Mouse (Mus musculus): ENCODE measurements around the gene Rad23b.
"Not testable (repeated sequence)": the region's sequence is repeated elsewhere in the genome, so short reads cannot be mapped to it uniquely, and the experiment has no call there.

Rad23b gene

GRCm38 (mm10) chr4:55354038-55354437 lies 4.2 kb downstream of the Rad23b start:
- DNase-seq (ENCODE audit: low spot score in 2 of 2), result no peak

- no peak for DNase-seq (ENCODE audit: low spot score in 2 of 2)
Measured at GRCm38 (mm10) chr4:55355845-55356244, 6.0 kb downstream of the Rad23b start.

- DNase-seq (ENCODE audit: low spot score in 2 of 2), result no peak
Measured at GRCm38 (mm10) chr4:55356726-55357125, 6.9 kb downstream of the Rad23b start.

- no peak for DNase-seq (ENCODE audit: low spot score in 2 of 2)
Measured at GRCm38 (mm10) chr4:55363866-55364265, 14.0 kb downstream of the Rad23b start.

GRCm38 (mm10) chr4:55364374-55364773 lies 14.5 kb downstream of the Rad23b start:
- DNase-seq (ENCODE audit: low spot score in 2 of 2), result peak; percentile 52 to 76

GRCm38 (mm10) chr4:55366014-55366413 lies 16.2 kb downstream of the Rad23b start:
- no peak for DNase-seq (ENCODE audit: low spot score in 2 of 2)

GRCm38 (mm10) chr4:55370127-55370526 lies 20.3 kb downstream of the Rad23b start:
- no peak for DNase-seq (ENCODE audit: low spot score in 2 of 2)

- no peak for DNase-seq (ENCODE audit: low spot score in 2 of 2)
Measured at GRCm38 (mm10) chr4:55371355-55371754, 21.5 kb downstream of the Rad23b start.

- no peak for DNase-seq (ENCODE audit: low spot score in 2 of 2)
Measured at GRCm38 (mm10) chr4:55382350-55382749, 32.5 kb downstream of the Rad23b start.

- no peak for DNase-seq (ENCODE audit: low spot score in 2 of 2)
Measured at GRCm38 (mm10) chr4:55386768-55387167, 36.9 kb downstream of the Rad23b start.

GRCm38 (mm10) chr4:55391480-55391879 lies 41.6 kb downstream of the Rad23b start:
- DNase-seq (ENCODE audit: low spot score in 2 of 2), result no peak

- DNase-seq (ENCODE audit: low spot score in 2 of 2), result no peak
Measured at GRCm38 (mm10) chr4:55392445-55392844, 42.6 kb downstream of the Rad23b start.

GRCm38 (mm10) chr4:55397911-55398762 lies 48.3 kb downstream of the Rad23b start:
- peak; percentile 15 to 67 for DNase-seq (ENCODE audit: low spot score in 2 of 2)

- no peak for DNase-seq (ENCODE audit: low spot score in 2 of 2)
Measured at GRCm38 (mm10) chr4:55398901-55399300, 49.1 kb downstream of the Rad23b start.

- DNase-seq (ENCODE audit: low spot score in 2 of 2), result no peak
Measured at GRCm38 (mm10) chr4:55405329-55405728, 55.5 kb downstream of the Rad23b start.

GRCm38 (mm10) chr4:55406558-55406957 lies 56.7 kb downstream of the Rad23b start:
- DNase-seq (ENCODE audit: low spot score in 2 of 2), result no peak

- DNase-seq (ENCODE audit: low spot score in 2 of 2), result no peak
Measured at GRCm38 (mm10) chr4:55408081-55408480, 58.2 kb downstream of the Rad23b start.

GRCm38 (mm10) chr4:55409025-55409424 lies 59.2 kb downstream of the Rad23b start:
- peak in 1 of 2 experiments; percentile 63 for DNase-seq (ENCODE audit: low spot score in 2 of 2)

GRCm38 (mm10) chr4:55409578-55410224 lies 59.9 kb downstream of the Rad23b start:
- DNase-seq (ENCODE audit: low spot score in 2 of 2), result not testable (repeated sequence)

GRCm38 (mm10) chr4:55415864-55416263 lies 66.0 kb downstream of the Rad23b start:
- DNase-seq (ENCODE audit: low spot score in 2 of 2), result no peak

GRCm38 (mm10) chr4:55426250-55426649 lies 76.4 kb downstream of the Rad23b start:
- DNase-seq (ENCODE audit: low spot score in 2 of 2), result no peak
